Mouse (Mus musculus) stomach, adult 2 months (tissue): ENCODE results near the gene Pifo. TPM values are rescaled to one million over a fixed set of nuclear protein-coding genes. Genes with fewer than 3 reads are reported as not detected.

ENCODE experiments used
- polyA plus RNA-seq: library from polyadenylated mRNA; depleted of rRNA; stranded (reverse); fragments of >200 nt; gene quantifications from 2 replicates; pipeline ENCODE4 v1.2.3, GENCODE M21; 2012; rRNA removed

Gene Pifo
- polyA plus RNA-seq, result not detected in 2 replicates

DNA sequence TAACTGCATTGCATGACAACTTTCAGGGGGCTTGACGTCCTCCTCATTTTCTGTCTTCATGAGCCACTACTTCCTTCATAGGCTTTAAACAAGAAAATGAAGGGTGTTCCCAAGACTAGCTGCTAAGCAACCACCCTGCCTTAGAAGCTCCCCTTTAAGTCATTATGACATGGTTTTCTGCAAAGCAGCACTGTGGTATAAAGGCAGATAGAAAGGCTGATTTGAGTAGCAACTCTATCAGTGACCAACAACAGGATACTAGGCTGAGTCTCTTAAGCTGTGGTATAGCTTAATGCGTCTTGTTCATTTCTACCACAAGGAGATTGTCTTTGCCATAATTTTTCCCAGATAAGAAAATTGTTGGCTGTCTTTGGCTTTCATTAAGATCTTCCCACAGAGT is at the start of gene Pifo:
Gene Pifo (minus strand): TSS at position 101 of the 400 bp plus-strand sequence.

DNA sequence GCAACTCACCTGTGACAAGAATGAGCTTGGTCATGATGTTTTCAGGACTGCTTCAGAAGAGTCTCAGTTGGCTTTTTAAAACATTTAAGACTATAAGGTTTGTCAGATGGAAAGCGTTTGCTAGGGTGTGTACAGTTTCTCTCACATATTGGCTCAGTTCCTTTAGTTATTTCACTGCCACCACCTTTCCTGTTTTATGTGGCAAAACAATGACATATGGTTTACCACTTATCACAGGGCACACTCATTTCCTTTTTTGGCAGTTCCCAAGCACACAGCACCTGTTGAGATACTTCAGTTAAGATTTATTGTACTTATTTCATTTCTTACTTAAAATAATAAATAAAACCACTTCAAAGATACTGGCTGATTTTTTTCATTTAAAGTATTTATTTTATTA is 18.3 kb upstream of the Pifo start, which contains the start of gene Chil5:
Gene Chil5 (minus strand): TSS at position 34 of the 400 bp plus-strand sequence.

DNA sequence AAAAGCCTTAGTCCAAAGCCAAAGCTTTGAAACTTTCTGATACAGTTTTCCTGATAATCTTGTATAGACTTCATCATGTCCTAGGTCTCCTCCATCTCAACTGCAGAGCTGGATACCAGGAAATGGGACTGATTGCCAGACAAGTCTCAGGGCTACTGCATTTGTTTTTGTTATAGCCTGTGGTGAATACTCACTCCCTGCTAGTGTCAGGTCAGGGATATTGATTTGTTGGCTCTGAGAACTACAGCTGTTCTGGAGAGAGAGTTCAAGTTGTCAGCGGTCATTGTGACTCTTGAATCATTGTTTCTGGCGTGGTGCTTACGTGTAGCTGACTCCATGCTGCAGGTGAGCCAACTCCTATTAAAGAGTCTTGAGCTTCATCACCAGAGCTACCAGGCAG is 41.0 kb downstream of the Pifo start, which contains the start of gene Ovgp1:
Gene Ovgp1 (plus strand): TSS at position 301 of the 400 bp plus-strand sequence.

DNA sequence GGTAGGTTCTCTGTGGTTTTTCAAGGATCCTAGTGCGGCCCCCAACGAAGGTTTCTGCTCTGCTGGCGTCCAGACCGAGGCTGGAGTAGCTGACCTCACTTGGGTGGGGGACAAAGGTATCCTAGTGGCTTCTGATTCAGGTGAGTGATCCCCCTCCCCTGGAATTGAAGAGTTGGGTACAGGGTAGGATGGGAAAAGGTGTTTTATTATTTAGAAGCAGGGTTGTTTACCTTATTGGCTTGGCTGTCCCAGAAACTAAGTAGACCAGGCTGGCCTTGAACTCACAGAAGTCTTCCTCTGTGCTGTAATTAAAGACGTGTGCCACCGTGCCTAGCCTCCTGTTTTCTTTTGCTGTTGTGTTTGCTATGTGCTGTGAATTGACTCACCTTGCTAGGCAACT is 54.4 kb downstream of the Pifo start, which contains the start of gene Atp5f1:
Gene Atp5f1 (minus strand): TSS at position 101 of the 400 bp plus-strand sequence.

DNA sequence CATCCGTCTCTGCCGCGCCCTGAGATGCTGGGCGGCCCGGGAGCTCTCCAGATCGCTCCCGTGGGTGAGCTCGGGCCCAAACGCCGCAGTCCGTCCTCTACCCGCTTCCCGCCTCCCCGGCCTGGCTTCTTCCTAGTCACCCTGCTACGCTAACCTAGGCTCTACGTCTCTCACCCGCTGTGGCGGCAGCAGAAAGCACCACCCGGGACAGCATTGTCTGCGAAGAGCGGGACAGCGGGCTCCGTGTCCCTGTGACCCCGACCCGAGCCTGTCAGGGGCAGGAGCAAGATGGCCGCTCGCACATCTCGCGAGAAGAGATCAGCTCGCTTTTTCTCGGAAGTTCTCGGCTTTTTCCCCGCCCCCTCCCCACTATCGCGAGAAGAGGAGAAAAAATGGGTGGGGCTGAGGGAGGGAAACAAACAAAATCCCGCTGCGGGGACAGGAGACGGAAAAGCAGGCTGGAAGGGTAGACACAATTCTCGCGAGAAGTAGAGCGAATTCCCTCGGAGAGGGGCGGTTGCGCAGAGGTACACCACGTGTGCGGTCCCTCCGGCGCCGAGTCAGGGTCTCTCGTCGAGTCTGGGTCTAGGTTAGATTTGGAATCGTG is 55.4 kb downstream of the Pifo start, which contains the start of gene Wdr77:
Gene Wdr77 (plus strand): TSS at position 396 of the 607 bp plus-strand sequence.

Other genes starting within 250 kb of the Pifo start
- 0.53 and 1.1 TPM in 2 replicates for gene Rap1a, start 213.3 kb downstream of the Pifo start, polyA plus RNA-seq
- gene Adora3, start 143.8 kb downstream of the Pifo start, polyA plus RNA-seq, result 0.26 and 0.28 TPM in 2 replicates
- 0.46 TPM in 1 of 2 replicates, not detected in the other for gene Tmigd3, start 143.7 kb downstream of the Pifo start, polyA plus RNA-seq
- gene I830077J02Rik, start 82.0 kb downstream of the Pifo start, polyA plus RNA-seq, result 0.16 and 0.23 TPM in 2 replicates
- gene Wdr77, start 55.3 kb downstream of the Pifo start, polyA plus RNA-seq, result 6.2 and 11.8 TPM in 2 replicates
- 131 and 150 TPM in 2 replicates for gene Atp5f1, start 54.5 kb downstream of the Pifo start, polyA plus RNA-seq
- gene Ovgp1, start 40.9 kb downstream of the Pifo start, polyA plus RNA-seq, result 0.12 and 0.34 TPM in 2 replicates
- gene Chil5, start 18.2 kb upstream of the Pifo start, polyA plus RNA-seq, result 0.17 TPM in 1 of 2 replicates, not detected in the other
- gene Chia1, start 98.6 kb upstream of the Pifo start, polyA plus RNA-seq, result 1,935 and 3,003 TPM in 2 replicates
- 0.18 and 0.31 TPM in 2 replicates for gene Chil3, start 152.9 kb upstream of the Pifo start, polyA plus RNA-seq
- 26.2 and 41.2 TPM in 2 replicates for gene Chil4, start 204.9 kb upstream of the Pifo start, polyA plus RNA-seq